Mouse (Mus musculus): ENCODE results near the gene Gapdh.
"Not testable (repeated sequence)": the region's sequence is repeated elsewhere in the genome, so short reads cannot be mapped to it uniquely, and the experiment has no call there.

Gapdh gene

DNA sequence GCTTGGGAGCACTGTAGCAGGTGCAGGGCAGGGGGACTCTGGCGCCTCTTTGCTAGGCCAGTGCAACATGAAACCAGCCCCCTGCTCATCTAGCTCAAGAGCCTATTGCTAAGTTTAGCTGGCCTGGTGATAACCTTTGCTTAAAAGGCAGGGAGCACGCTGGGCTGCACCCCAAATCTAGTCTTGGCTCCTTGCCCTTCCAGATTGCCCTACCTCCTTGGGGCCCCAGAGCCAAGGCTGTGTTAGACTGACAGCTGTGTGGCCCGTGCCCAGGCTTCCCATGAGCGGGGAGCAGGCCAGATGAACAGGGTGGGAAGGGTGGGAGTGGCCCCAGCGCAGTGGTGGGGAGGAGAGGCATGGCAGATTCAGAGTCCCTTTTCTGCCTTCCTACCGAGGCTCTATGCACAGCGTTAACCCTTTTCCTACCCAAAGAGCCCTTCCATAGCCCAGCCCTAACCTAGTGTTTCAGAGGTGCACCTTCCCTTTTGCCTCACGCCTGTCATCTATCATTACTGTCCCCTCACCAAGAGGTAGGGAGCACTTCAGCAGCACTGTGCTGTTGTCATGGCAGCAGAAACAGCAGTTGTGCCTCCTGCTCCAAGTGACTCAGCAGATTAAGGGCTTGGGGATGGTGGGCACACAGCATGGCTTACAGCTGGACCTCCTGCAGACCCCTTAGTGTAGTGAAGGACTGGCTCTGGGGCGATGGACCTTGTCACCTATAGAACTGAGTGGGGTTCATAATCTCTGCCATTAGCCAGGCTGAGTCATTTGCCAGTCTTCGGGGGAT lies 789 bp upstream of the Gapdh start:
- DNase-seq (ENCODE audit: low spot score), result no peak

- peak; percentile 97 for DNase-seq (ENCODE audit: low spot score)
Observed at GRCm38 (mm10) chr6:125165328-125165891, 857 bp downstream of the Gapdh start.

GRCm38 (mm10) chr6:125164672-125165327 lies 1.5 kb downstream of the Gapdh start:
- no peak for DNase-seq (ENCODE audit: low spot score)

DNA sequence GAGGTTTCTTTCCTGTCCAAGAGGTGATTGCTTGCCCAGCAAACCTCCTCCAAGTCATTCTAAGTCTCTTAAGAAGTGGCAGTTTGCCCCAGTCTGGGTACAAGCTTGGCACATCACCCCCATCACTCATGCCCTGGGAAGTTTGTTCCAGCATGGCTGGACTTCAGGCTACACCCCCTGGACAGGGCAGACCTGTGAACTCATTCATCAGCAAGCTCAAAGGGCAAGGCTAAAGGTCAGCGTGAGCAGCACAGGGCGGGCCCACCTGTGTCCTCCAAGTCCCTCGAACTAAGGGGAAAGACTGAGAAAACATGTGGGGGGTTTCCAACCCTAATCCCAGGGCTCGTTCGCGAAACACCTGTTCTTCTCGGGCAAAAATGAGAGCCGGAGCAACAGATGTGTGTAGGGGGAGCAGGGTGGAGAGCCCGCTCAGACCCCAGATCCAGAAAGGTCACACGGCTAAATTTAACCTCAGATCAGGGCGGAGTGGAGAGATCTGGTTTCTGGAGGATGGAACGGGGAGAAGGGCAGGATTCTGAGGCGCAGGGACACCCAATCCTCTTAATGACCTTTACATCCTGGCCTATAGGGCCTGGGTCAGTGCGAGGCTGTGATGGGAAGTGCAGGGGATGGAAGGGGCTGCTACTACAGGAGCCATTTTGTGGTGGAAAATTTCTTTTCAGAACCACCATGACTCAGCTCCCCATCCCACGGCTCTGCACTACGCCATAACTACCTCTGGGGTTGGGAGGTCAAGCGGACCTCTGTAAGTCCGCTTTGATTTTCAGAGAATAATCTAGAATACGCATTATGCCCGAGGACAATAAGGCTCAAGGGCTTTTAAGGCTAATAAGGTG lies 2.2 kb downstream of the Gapdh start:
- no peak for DNase-seq (ENCODE audit: low spot score)

- DNase-seq (ENCODE audit: low spot score), result not testable (repeated sequence)
Observed at GRCm38 (mm10) chr6:125162615-125163305, 3.5 kb downstream of the Gapdh start.

GRCm38 (mm10) chr6:125161971-125162370 lies 4.3 kb downstream of the Gapdh start:
- DNase-seq (ENCODE audit: low spot score), result not testable (repeated sequence)

GRCm38 (mm10) chr6:125160854-125161760 lies 5.2 kb downstream of the Gapdh start:
- DNase-seq (ENCODE audit: low spot score), result no peak

- DNase-seq (ENCODE audit: low spot score), result no peak
Observed at GRCm38 (mm10) chr6:125160558-125160853, 5.8 kb downstream of the Gapdh start.

- DNase-seq (ENCODE audit: low spot score), result no peak
Observed at GRCm38 (mm10) chr6:125159773-125160557, 6.3 kb downstream of the Gapdh start.

DNA sequence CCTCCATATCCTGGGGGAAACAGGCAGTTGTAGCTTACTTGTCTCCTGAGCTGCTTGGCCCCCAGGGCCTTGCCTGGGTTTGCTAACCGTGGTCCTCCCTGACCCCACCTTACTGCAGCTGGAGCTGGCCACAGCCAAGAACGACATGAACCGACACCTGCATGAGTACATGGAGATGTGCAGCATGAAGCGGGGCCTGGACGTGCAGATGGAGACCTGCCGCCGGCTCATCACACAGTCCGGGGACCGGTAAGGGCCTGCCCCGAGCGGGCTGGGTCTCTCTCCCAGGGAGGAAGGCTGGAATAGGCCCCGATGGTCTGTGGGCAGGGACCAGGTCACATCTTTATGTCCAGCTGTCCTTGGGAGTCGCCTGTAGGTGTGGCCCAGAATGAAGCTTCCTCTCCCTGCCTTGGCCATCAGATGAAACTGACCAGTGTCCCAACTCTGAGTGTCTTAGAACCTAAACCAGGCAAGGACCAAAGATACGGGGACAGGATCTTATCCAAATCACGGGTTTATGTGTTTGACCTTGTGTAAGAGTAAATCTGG lies 7.2 kb downstream of the Gapdh start:
- no peak for DNase-seq (ENCODE audit: low spot score)

DNA sequence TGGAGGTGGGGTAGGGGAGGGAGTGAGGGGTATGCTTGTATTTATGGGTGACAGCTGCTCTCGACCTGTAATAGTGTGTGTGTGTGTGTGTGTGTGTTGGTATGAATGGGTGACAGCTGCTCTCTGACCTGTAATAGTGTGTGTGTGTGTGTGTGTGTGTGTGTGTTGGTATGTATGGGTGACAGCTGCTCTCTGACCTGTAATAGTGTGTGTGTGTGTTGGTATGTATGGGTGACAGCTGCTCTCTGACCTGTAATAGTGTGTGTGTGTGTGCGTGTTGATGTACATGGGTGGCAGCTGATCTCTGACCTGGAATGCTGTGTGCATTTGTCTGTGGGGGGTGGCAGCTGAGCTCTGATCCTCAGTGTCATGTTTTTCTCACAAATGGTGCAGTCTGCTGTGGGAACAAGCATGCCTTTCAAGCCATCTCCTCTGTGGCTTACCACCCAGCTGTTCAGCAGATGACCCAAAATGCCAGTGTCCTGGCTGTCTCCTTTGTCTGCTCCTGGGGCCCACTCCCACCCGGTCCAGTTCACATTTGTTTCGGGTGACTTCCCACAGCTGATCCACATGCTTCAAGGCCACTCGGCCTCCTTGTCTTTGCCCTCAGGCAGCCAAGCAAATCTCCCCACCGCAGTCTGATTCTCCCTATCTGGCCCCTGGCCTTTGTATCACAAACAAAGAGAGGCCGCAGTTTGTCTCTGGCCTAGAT lies 9.2 kb downstream of the Gapdh start:
- DNase-seq (ENCODE audit: low spot score), result no peak

- no peak for DNase-seq (ENCODE audit: low spot score)
Observed at GRCm38 (mm10) chr6:125156491-125156890, 9.8 kb downstream of the Gapdh start.

DNA sequence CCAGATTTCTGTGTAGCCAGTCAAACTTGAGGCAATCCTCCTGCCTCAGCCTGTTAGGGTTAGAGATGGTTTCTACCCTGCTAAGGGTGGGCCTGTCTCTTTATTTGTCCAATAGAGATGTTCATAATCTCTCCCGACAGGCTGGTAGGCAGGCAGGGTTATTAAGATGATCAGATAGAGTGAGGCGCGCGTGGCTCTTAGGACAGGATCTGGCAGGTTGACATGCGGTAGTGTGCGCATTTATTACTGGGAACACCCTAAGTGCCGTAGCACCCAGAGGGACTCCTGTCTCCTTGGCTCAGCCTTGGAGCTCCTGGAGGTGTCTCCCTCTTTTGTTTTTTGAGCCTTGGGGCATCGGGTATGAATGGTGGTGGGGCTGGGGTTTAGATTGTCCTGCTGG lies 11.0 kb downstream of the Gapdh start:
- no peak for DNase-seq (ENCODE audit: low spot score)

- no peak for DNase-seq (ENCODE audit: low spot score)
Observed at GRCm38 (mm10) chr6:125154550-125154949, 11.7 kb downstream of the Gapdh start.

- DNase-seq (ENCODE audit: low spot score), result no peak
Observed at GRCm38 (mm10) chr6:125153682-125154081, 12.6 kb downstream of the Gapdh start.

DNA sequence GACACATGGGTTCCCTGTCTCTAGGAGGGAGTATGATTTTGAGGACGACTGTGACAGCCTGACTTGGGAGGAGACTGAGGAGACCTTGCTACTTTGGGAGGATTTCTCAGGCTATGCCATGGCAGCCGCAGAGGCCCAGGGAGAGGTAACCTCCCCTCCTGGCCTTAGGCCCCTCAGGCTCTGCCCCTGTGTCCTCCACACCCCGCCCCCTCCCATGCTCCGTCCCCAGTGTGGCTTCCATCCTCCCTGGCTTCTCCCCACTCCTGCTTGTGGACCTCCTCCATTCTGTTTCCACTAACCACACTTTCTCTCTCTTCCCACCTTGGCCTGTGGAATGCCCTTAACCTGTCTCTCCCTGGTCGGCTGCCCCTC lies 13.3 kb downstream of the Gapdh start:
- DNase-seq (ENCODE audit: low spot score), result no peak

DNA sequence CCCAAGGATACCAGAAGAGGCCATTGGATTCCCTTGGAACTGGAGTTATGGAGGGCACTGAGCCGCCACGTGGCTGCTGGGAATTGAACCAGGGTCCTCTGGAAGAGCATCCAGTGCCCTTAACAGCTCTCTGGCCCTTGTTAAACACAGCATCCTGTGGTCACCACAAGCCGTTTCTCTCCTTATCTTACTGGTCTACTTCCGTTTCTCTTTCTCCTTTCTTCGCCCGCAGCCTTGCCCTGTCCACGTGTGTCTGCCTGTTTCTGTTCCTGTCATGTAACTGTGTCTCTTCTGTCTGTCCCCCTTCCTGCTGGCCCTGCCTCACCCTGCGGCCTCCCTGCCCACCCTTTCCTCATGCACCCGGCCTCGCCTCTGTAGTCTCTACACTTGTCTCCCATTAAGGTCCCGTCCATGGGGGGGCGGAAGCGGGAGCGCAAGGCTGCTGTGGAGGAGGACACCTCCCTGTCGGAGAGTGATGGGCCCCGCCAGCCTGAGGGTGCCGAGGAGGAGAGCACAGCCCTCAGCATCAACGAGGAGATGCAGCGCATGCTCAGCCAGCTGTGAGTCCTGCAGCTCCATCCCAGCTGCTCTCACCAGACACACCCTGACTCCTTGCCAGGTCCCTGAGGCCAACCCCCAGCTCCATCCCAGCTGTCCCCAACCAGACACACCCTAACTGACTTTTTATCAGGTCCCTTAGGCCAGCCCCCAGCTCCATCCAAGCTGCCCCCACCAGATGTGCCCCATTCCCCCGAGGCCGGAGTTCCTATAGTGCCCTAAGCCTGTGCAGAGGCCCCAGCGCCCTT lies 13.9 kb downstream of the Gapdh start:
- DNase-seq (ENCODE audit: low spot score), result no peak

DNA sequence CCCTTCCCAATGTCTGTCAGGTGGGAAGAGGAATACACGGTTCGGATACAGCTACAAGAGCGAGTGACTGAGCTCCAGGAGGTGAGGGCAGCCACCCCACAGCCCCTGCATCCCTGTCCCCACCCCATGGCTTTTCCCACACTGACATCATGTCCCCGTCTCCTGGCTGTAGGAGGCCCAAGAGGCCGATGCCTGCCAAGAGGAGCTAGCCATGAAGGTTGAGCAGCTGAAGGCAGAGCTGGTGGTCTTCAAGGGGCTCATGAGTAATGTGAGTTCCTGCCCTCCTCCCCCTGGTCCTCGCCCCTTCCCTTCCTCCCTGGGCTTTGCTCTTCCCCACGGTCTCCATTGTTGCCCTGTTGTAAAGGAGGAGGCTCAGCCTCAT lies 16.7 kb downstream of the Gapdh start:
- no peak for DNase-seq (ENCODE audit: low spot score)
